Mouse (Mus musculus): ENCODE measurements around the gene Endog.

Gene Endog

DNA sequence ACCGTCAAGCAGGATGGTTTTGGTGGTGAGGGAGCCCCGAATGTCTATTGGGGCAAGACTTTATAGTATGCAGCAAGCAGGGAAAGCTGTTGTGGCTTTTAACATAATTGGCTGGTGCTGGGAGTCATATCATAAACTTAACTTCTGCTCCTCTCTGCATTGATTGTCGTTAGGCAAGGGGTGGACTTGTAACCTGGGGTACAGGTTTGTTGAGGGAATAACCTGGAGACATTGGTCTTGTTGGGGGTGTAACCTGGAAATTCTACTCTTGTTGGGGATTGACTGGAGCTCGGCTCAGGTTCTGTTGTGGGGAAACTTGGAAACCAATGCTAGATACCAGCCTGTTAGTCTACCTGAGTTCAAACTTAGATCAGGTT lies 40.9 kb downstream of the Endog start:
- DNase-seq = no peak

DNA sequence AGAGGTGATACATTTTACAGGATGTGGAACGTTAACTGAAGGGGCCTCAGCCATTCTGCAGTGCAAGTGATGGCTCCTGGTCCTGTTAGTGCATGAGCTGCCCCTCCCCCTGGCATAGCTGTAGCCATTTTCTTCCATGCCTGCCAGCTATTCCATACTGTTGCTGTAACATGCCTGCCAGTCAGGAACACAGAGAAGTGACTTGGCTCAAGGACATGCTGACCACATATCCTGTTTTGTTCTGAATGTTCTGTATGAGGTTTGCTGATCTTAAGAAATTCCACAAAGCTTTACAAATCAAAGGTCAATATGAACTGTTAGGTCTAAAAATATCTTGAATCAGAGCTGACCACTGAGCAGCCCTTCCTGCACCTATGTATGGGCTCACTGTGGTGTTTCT lies 41.7 kb downstream of the Endog start:
- DNase-seq = peak in 1 of 2 experiments; percentile 51

- no peak for DNase-seq
Observed at GRCm38 (mm10) chr2:30214745-30215144, 43.5 kb downstream of the Endog start.

GRCm38 (mm10) chr2:30215493-30215892 lies 44.2 kb downstream of the Endog start:
- no peak for DNase-seq

GRCm38 (mm10) chr2:30216293-30216692 lies 45.0 kb downstream of the Endog start:
- no peak for DNase-seq
